Comparison of ENCODE assay signal across 6 mouse cellular contexts in the genomic region with DNA sequence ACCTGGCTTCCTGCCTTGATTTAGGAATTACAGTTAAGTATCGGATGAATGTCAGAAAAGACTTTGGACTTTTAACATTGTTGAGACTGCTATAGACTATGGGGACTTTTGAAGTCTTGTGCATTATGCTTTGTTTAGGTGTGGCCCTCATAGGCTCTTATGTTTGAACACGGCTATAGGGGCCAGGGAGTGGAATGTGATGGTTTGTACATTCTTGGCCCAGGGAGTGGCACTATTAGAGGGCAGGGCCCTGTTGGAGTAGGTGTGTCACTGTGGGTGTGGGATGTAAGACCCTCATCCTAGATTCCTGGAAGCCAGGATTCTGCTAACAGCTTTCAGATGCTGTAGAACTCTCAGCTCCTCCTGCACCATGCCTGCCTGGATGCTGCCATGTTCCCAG. TPM values are rescaled to one million over a fixed set of nuclear protein-coding genes. Genes with fewer than 3 reads are reported as not detected.
"Had no signal": no experiment of that assay in that cellular context is flagged by ENCODE, and none has a peak within 500 bp of the region (broad histone marks: within the 10 kb centered on the region; RNA-seq: fewer than 3 reads in every experiment).

No protein-coding gene starts in this region.

RNA-seq across cellular contexts. Expression of a gene that starts 17.9 kb away (rescaled TPM):
- polyA plus RNA-seq: small intestine, adult 2 months; stomach, embryonic 14.5 days; stomach, embryonic 15.5 days; stomach, postnatal 0 days; thymus, postnatal 0 days; urinary bladder, adult 2 months had no signal
